Mouse (Mus musculus) midbrain, embryonic 14.5 days (tissue): ENCODE data around the gene 9230112D13Rik. TPM values are rescaled to one million over a fixed set of nuclear protein-coding genes. Genes with fewer than 3 reads are reported as not detected.

Experiments used
- ATAC-seq: fragments of 200-750 bp; cut with Nextera tagmentation; 2 replicates; pipeline ENCODE4 v1.8.0; 2017; ENCODE audit warnings: moderate number of reproducible peaks, moderate library complexity; ENCODE audit not compliant: low FRiP score, low TSS enrichment
- DNase-seq: peaks from one replicate; pipeline ENCODE4 v3.0.0-alpha.2; 2015
- H3K27ac ChIP-seq: fragments of 300-500 bp; sonication (generic); replicated peaks from 2 replicates; pipeline ENCODE4 v1.5.1; 2014; ENCODE audit warnings: mild to moderate bottlenecking, low read depth, low read length, moderate library complexity
- H3K27me3 ChIP-seq: fragments of 300-500 bp; sonication (generic); 2 replicates; pipeline ENCODE4 v1.6.1; 2014; ENCODE audit warnings: low read length, control low read depth, mixed read lengths; ENCODE audit not compliant: control insufficient read depth, insufficient read depth
- H3K36me3 ChIP-seq: fragments of 300-500 bp; sonication (generic); 2 replicates; pipeline ENCODE4 v1.6.1; 2014; ENCODE audit warnings: low read length, control low read depth; ENCODE audit not compliant: control insufficient read depth, insufficient read depth
- H3K4me1 ChIP-seq: fragments of 300-500 bp; sonication (generic); 2 replicates; pipeline ENCODE4 v1.6.1; 2014; ENCODE audit warnings: mild to moderate bottlenecking, antibody characterized with exemption, low read length, control low read depth; ENCODE audit not compliant: control insufficient read depth, insufficient read depth
- H3K4me2 ChIP-seq: fragments of 300-500 bp; sonication (generic); 2 replicates; pipeline ENCODE4 v1.6.1; 2014; ENCODE audit warnings: mild to moderate bottlenecking, low read length, moderate library complexity
- H3K4me3 ChIP-seq: fragments of 300-500 bp; sonication (generic); replicated peaks from 2 replicates; pipeline ENCODE4 v1.5.1; 2014; ENCODE audit warnings: low read depth, low read length
- H3K9ac ChIP-seq: fragments of 300-500 bp; sonication (generic); replicated peaks from 2 replicates; pipeline ENCODE4 v1.6.1; 2014; ENCODE audit warnings: mild to moderate bottlenecking, low read length, moderate library complexity
- H3K9me3 ChIP-seq: fragments of 300-500 bp; sonication (generic); 2 replicates; pipeline ENCODE4 v1.6.1; 2016; ENCODE audit warnings: low read length, control low read depth, mixed read lengths; ENCODE audit not compliant: control insufficient read depth
- WGBS: fragments of 180-500 bp; shearing (Covaris S2); extraction: QIAGEN DNeasy Blood & Tissue Kit; methylation state at CpG from one replicate; pipeline ENCODE4 v1.1.7; 2014; 5-methylcytosine and 5-hydroxymethylcytosine counted together
- polyA plus RNA-seq: library from polyadenylated mRNA; unstranded; fragments of >200 nt; fragmentation: Nextera tagmentation; extraction: Ambion mirVana; gene quantifications from 2 replicates; pipeline ENCODE4 v1.2.1, GENCODE M21; 2014

Gene 9230112D13Rik
- polyA plus RNA-seq, 1 experiment from 2014 or later, result not detected

GRCm38 (mm10) chr14:34565711-34566110, 43.1 kb upstream of the 9230112D13Rik start:
- H3K4me1 ChIP-seq, result 0 out of 2 replicates have a peak, but pooled peaks cover 3% of the 10 kb centered on the region
- no peak overlapping the region for H3K27ac ChIP-seq
- ATAC-seq (no peak), DNase-seq (no peak)
- 78% methylated on average over 17 of the region's 17 CpGs for WGBS
- H3K36me3 ChIP-seq, result no peaks in the 10 kb centered on the region
- H3K9me3 ChIP-seq, result no peaks in the 10 kb centered on the region
- no peaks in the 10 kb centered on the region for H3K27me3 ChIP-seq
- H3K9ac ChIP-seq, result no peak overlapping the region
- no peak overlapping the region for H3K4me3 ChIP-seq
- H3K4me2 ChIP-seq, result no peak overlapping the region

DNA sequence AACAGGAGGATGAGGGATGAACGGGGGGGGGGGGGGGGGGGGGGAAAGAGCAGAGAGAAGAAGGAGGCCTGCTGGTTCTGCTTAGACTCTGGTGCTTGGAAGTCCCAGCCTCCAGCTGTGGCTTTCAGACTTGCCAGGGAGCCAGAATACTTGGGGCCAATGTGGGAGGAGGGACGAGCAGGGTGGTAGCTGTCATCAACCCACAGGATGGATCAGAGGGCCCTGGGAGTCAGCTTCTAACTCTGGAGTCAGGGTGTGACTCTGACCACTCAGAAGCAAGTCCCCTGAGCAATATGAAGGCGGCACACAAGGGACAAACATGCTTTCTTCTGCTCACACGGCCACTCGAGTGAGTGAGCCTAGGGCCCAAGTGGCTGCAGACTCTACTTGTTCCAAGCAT, 42.0 kb upstream of the 9230112D13Rik start:
- Histone ChIP-seq H3K9ac (no peak overlapping the region), H3K27ac (no peak overlapping the region), H3K9me3 (no peaks in the 10 kb centered on the region), H3K4me1 (0 out of 2 replicates have a peak, but pooled peaks cover 3% of the 10 kb centered on the region), H3K36me3 (no peaks in the 10 kb centered on the region), H3K4me3 (no peak overlapping the region), H3K27me3 (no peaks in the 10 kb centered on the region), H3K4me2 (no peak overlapping the region)
- no peak for DNase-seq
- 62% methylated on average over 5 of the region's 5 CpGs for whole genome bisulfite sequencing
- ATAC-seq, result no peak

DNA sequence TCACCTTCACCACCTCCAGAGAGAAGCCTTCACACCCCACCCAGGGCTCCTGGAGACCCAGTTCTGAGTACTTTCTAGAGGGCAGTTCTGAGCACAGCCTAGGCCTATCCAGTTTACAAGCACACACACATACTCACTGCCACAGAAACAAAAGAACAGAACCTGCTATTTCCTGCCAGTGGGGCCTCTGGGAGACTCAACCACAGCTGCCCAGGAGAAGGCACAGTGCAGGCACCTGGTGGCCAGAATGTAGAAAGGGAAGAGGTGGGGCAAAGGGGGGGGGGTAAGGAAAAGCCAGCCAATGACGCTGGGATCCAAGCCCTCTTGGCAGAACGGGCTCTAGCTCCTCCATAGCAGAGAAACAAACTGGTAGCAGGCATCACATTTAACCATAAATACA, 39.8 kb upstream of the 9230112D13Rik start:
- Histone ChIP-seq H3K9ac (no peak overlapping the region), H3K27ac (no peak overlapping the region), H3K4me2 (no peak overlapping the region), H3K27me3 (no peaks in the 10 kb centered on the region), H3K4me1 (no peaks in the 10 kb centered on the region), H3K36me3 (no peaks in the 10 kb centered on the region), H3K4me3 (no peak overlapping the region), H3K9me3 (no peaks in the 10 kb centered on the region)
- ATAC-seq, result no peak
- DNase-seq, result no peak
- WGBS, result 30% methylated on average over 2 of the region's 2 CpGs

DNA sequence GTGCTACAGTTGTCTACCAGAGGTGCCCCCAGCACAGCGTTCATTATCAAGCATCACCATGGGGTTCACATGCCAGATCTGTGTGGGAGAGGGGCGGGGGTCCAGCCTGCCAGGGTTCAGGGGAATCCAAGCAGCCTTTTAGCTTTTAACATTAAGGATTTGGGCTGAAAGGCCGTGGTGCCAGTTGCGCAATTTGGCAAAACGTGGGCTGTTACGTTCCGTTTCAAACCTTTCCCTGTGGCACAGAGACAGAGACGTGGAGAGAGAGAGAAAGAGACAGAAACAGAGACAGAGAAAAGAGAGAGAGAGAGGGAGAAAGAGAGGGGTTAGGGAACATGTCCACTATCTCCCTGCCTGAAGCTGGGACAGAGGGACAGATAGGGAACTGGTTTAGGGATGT, 39.0 kb upstream of the 9230112D13Rik start:
- 92% methylated on average over 8 of the region's 8 CpGs for WGBS
- Histone ChIP-seq H3K27ac (no peak overlapping the region), H3K4me1 (no peaks in the 10 kb centered on the region), H3K9ac (no peak overlapping the region), H3K27me3 (no peaks in the 10 kb centered on the region), H3K36me3 (no peaks in the 10 kb centered on the region), H3K4me3 (no peak overlapping the region), H3K9me3 (no peaks in the 10 kb centered on the region), H3K4me2 (no peak overlapping the region)
- ATAC-seq, result no peak
- no peak for DNase-seq

GRCm38 (mm10) chr14:34558947-34559346, 36.3 kb upstream of the 9230112D13Rik start:
- Histone ChIP-seq H3K4me3 (no peak overlapping the region), H3K9ac (no peak overlapping the region), H3K27ac (no peak overlapping the region), H3K9me3 (no peaks in the 10 kb centered on the region), H3K27me3 (no peaks in the 10 kb centered on the region), H3K4me2 (no peak overlapping the region), H3K36me3 (no peaks in the 10 kb centered on the region), H3K4me1 (no peaks in the 10 kb centered on the region)
- 91% methylated on average over 9 of the region's 9 CpGs for WGBS
- DNase-seq (no peak), ATAC-seq (no peak)

DNA sequence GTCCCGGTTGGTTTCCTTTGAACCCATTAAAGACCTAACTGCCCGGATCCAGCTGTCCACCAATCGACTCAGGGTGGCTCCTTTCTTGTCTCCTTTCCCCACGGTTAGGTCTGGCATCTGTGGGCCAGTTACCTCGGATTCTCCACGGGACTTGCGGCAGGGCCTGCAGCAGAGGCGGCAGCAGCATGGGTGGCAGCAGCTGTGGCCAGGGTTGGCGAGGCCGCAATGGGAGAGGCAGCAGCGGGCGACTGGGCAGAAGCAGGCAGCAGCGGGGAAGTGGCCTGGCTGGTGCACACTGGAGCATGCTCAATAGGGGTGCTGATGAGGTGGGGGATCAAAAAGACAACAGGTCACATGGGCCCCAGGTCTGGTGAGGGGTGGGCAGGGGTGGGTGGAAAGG, 32.6 kb upstream of the 9230112D13Rik start:
- ATAC-seq (no peak), DNase-seq (no peak)
- H3K36me3 ChIP-seq, result no peaks in the 10 kb centered on the region
- H3K9ac ChIP-seq, result no peak overlapping the region
- no peak overlapping the region for H3K4me3 ChIP-seq
- 61% methylated on average over 13 of the region's 13 CpGs for WGBS
- no peaks in the 10 kb centered on the region for H3K9me3 ChIP-seq
- no peak overlapping the region for H3K4me2 ChIP-seq
- no peak overlapping the region for H3K27ac ChIP-seq
- H3K27me3 ChIP-seq, result no peaks in the 10 kb centered on the region
- H3K4me1 ChIP-seq, result no peaks in the 10 kb centered on the region

DNA sequence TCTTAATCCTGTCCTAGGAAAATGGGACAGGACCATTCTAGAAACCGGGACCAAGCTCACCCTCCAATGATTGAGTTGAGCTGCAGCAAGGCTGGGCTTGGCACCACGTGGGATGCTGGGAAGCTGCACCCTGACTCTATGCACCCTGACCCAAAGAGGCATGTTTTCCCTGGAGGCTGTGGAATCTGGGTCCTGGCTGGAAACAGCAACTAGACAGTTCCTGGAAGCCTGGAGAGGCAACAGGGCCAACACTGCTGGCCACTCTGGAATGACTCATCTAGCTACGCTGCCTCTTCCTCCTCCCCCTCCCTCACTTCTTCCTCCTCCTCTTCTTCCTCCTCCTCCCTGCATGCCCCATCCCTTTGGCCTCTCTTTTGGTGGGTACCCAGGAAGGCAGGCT, 31.4 kb upstream of the 9230112D13Rik start:
- H3K4me2 ChIP-seq, result no peak overlapping the region
- no peaks in the 10 kb centered on the region for H3K4me1 ChIP-seq
- H3K4me3 ChIP-seq, result no peak overlapping the region
- WGBS, result 75% methylated on average over 3 of the region's 3 CpGs
- no peak overlapping the region for H3K27ac ChIP-seq
- no peak overlapping the region for H3K9ac ChIP-seq
- ATAC-seq, result no peak
- no peaks in the 10 kb centered on the region for H3K9me3 ChIP-seq
- DNase-seq, result no peak
- no peaks in the 10 kb centered on the region for H3K36me3 ChIP-seq
- no peaks in the 10 kb centered on the region for H3K27me3 ChIP-seq

- WGBS, result 92% methylated on average over 6 of the region's 6 CpGs
- H3K4me1 ChIP-seq, result no peaks in the 10 kb centered on the region
Observed at GRCm38 (mm10) chr14:34553470-34553869, 30.9 kb upstream of the 9230112D13Rik start.

DNA sequence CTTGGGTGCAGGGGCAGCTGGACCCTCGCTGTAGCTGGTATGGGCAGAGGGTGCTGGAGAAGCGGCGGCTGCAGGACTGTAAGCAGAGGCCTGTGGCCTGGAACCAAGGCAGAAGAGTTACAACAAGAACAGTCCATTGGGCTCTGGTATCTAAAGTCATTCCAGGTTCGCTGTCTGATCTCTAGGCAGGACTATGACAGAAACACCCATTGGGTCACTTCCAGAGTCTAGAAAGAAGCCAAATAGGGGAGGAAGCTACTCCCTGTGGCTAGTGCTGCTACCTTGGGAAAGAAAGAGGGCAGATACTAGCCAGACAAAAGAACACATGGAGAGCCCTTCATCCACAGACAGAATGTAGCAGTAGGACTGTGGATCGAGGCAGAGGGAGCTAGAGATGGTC, 29.6 kb upstream of the 9230112D13Rik start:
- Histone ChIP-seq H3K4me3 (no peak overlapping the region), H3K9ac (no peak overlapping the region), H3K9me3 (no peaks in the 10 kb centered on the region), H3K27me3 (no peaks in the 10 kb centered on the region), H3K27ac (no peak overlapping the region), H3K36me3 (no peaks in the 10 kb centered on the region), H3K4me2 (no peak overlapping the region), H3K4me1 (no peaks in the 10 kb centered on the region)
- DNase-seq, result no peak
- WGBS, result 85% methylated on average over 5 of the region's 5 CpGs
- no peak for ATAC-seq

More at GRCm38 (mm10) chr14:34553470-34553869, 30.9 kb upstream of the 9230112D13Rik start:
- Histone ChIP-seq H3K9me3 (no peaks in the 10 kb centered on the region), H3K9ac (no peak overlapping the region), H3K4me2 (no peak overlapping the region), H3K27me3 (no peaks in the 10 kb centered on the region), H3K36me3 (no peaks in the 10 kb centered on the region), H3K4me3 (no peak overlapping the region), H3K27ac (no peak overlapping the region)
- ATAC-seq (no peak), DNase-seq (no peak)
